In the genomic region with DNA sequence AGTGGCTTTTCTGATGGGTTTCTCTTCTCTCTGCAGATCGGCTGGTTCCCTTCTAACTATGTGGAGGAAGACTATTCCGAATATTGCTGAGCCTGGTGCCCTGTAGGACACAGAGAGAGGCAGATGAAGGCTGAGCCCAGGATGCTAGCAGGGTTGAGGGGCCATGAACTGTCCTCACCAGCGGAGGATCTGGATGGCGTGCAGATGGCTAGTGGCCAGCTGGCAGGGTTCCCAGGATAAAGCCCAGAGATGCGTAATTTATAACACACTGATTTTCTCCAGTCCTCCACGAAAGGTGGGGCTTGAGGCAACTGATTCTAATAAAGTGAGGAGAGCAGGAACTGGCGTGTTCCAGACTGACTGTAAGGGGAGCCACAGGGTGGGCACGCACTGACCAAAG, we compare ENCODE assay signal across 10 mouse cellular contexts. TPM values are rescaled to one million over a fixed set of nuclear protein-coding genes. Genes with fewer than 3 reads are reported as not detected.
DNase-seq lines count a peak whose midpoint lies in the region; ATAC-seq and TF ChIP-seq lines count a peak whose summit lies in the region.
"Had no signal": no experiment of that assay in that cellular context is flagged by ENCODE, and none has a peak within 500 bp of the region (broad histone marks: within the 10 kb centered on the region; RNA-seq: fewer than 3 reads in every experiment).

No protein-coding gene starts in this region.

- H3K27ac ChIP-seq in hindbrain, embryonic 15.5 days (replicated peaks) = no peak overlapping the region
- no peak overlapping the region for H3K27ac ChIP-seq in hindbrain, embryonic 10.5 days
- no peak overlapping the region for H3K27ac ChIP-seq in layer of hippocampus, adult 2 months
- no peak overlapping the region for H3K27ac ChIP-seq in forebrain, embryonic 10.5 days
- H3K27ac ChIP-seq: embryonic facial prominence, embryonic 15.5 days; heart, embryonic 13.5 days had no signal

- H3K27me3 ChIP-seq in hindbrain, embryonic 15.5 days = no peaks in the 10 kb centered on the region
- no peaks in the 10 kb centered on the region for H3K27me3 ChIP-seq in hindbrain, embryonic 10.5 days (ENCODE audit: insufficient read depth, poor library complexity, severe bottlenecking)
- H3K27me3 ChIP-seq in forebrain, embryonic 10.5 days (ENCODE audit: poor library complexity, severe bottlenecking) = no peaks in the 10 kb centered on the region
- H3K27me3 ChIP-seq: embryonic facial prominence, embryonic 15.5 days; heart, embryonic 13.5 days had no signal

- no peak overlapping the region for H3K4me3 ChIP-seq in hindbrain, embryonic 15.5 days
- H3K4me3 ChIP-seq in hindbrain, embryonic 10.5 days = no peak overlapping the region
- H3K4me3 ChIP-seq in layer of hippocampus, adult 2 months = no peak overlapping the region
- no peak overlapping the region for H3K4me3 ChIP-seq in forebrain, embryonic 10.5 days
- H3K4me3 ChIP-seq: embryonic facial prominence, embryonic 15.5 days; heart, embryonic 13.5 days had no signal

- no peaks in the 10 kb centered on the region for H3K9me3 ChIP-seq in hindbrain, embryonic 15.5 days
- H3K9me3 ChIP-seq in hindbrain, embryonic 10.5 days = no peaks in the 10 kb centered on the region
- no peaks in the 10 kb centered on the region for H3K9me3 ChIP-seq in forebrain, embryonic 10.5 days
- H3K9me3 ChIP-seq: embryonic facial prominence, embryonic 15.5 days; heart, embryonic 13.5 days had no signal

- no peak for TF ChIP-seq CTCF in layer of hippocampus, adult 2 months (conservative IDR thresholded peaks at IDR 0.05)

- 59% methylated on average over 8 of the region's 8 CpGs for WGBS in hindbrain, embryonic 15.5 days
- 84% methylated on average over 8 of the region's 8 CpGs for WGBS in hindbrain, embryonic 10.5 days
- 89% methylated on average over 8 of the region's 8 CpGs for WGBS in forebrain, embryonic 10.5 days

- H3K9ac ChIP-seq in hindbrain, embryonic 15.5 days = no peak overlapping the region
- H3K9ac ChIP-seq: embryonic facial prominence, embryonic 15.5 days; heart, embryonic 13.5 days had no signal

- ATAC-seq in hindbrain, embryonic 15.5 days (ENCODE audit: low FRiP score, low read depth) = 0 out of 2 replicates have a peak, but pooled peaks have one; percentile 16

- DNase-seq in hindbrain, embryonic 10.5 days (ENCODE audit: low spot score) = no peak
- DNase-seq in ovary, adult 18-20 months (ENCODE audit: low spot score) = peak; percentile 43
- no peak for DNase-seq in ovary, postnatal 10 days (ENCODE audit: low spot score)
- DNase-seq in adrenal gland, postnatal 25 days = peak; percentile 90
- peak; percentile 18 for DNase-seq in ovary, postnatal 14 days (ENCODE audit: low spot score)
- no peak for DNase-seq in layer of hippocampus, adult 2 months (ENCODE audit: low spot score in 2 of 2)
- DNase-seq in forebrain, embryonic 10.5 days (ENCODE audit: extremely low spot score, low spot score) = no peak

- H3K4me2 ChIP-seq in hindbrain, embryonic 15.5 days = no peak overlapping the region
- H3K4me2 ChIP-seq: embryonic facial prominence, embryonic 15.5 days; heart, embryonic 13.5 days had no signal

- H3K36me3 ChIP-seq in hindbrain, embryonic 15.5 days = no peaks in the 10 kb centered on the region
- H3K36me3 ChIP-seq in hindbrain, embryonic 10.5 days = no peaks in the 10 kb centered on the region
- no peaks in the 10 kb centered on the region for H3K36me3 ChIP-seq in forebrain, embryonic 10.5 days (replicated peaks)
- H3K36me3 ChIP-seq: embryonic facial prominence, embryonic 15.5 days; heart, embryonic 13.5 days had no signal

- no peaks in the 10 kb centered on the region for H3K4me1 ChIP-seq in hindbrain, embryonic 15.5 days (replicated peaks)
- 0 out of 2 replicates have a peak, but pooled peaks cover 5% of the 10 kb centered on the region for H3K4me1 ChIP-seq in hindbrain, embryonic 10.5 days (replicated peaks)
- H3K4me1 ChIP-seq in forebrain, embryonic 10.5 days = no peaks in the 10 kb centered on the region
- H3K4me1 ChIP-seq: embryonic facial prominence, embryonic 15.5 days had no signal

RNA-seq across cellular contexts. Expression of gene Adgre1, which starts 30.9 kb away (rescaled TPM):
- 3.5 and 4.6 TPM in 2 replicates for polyA plus RNA-seq in hindbrain, embryonic 15.5 days (2015; fragmentation: Nextera tagmentation; extraction: Ambion mirVana)
- polyA plus RNA-seq in hindbrain, embryonic 10.5 days (2016; fragmentation: Nextera tagmentation; extraction: Ambion mirVana) = 1.5 and 3.6 TPM in 2 replicates
- 2.4 and 4.1 TPM in 2 replicates for total RNA-seq in adrenal gland, postnatal 25 days (2021)
- 1 to 10 TPM; 4.5 to 6.2 TPM for total RNA-seq in layer of hippocampus, adult 2 months (2021)
- 0.90 and 1.5 TPM in 2 replicates for polyA plus RNA-seq in forebrain, embryonic 10.5 days (2016; fragmentation: Nextera tagmentation; extraction: Ambion mirVana)

RNA-seq across cellular contexts. Expression of gene Vav1, which starts 48.7 kb away (rescaled TPM):
- polyA plus RNA-seq in hindbrain, embryonic 15.5 days (2015; fragmentation: Nextera tagmentation; extraction: Ambion mirVana) = 1.7 and 1.8 TPM in 2 replicates
- 2.0 and 2.2 TPM in 2 replicates for polyA plus RNA-seq in hindbrain, embryonic 10.5 days (2016; fragmentation: Nextera tagmentation; extraction: Ambion mirVana)
- total RNA-seq in adrenal gland, postnatal 25 days (2021) = 1.1 and 1.7 TPM in 2 replicates
- total RNA-seq in layer of hippocampus, adult 2 months (2021) = 1 to 10 TPM; 2.8 to 3.2 TPM
- polyA plus RNA-seq in forebrain, embryonic 10.5 days (2016; fragmentation: Nextera tagmentation; extraction: Ambion mirVana) = 1.4 and 1.7 TPM in 2 replicates

Comparison
In these comparisons a context has a peak if more than half of its experiments do, and no peak if none do; other contexts are left out.
1. DNase-seq: peak in ovary, adult 18-20 months (single experiment), adrenal gland, postnatal 25 days (single experiment) and ovary, postnatal 14 days (single experiment); none in hindbrain, embryonic 10.5 days (single experiment), ovary, postnatal 10 days (single experiment), layer of hippocampus, adult 2 months (0 of 2) and forebrain, embryonic 10.5 days (single experiment).